Mouse (Mus musculus) forebrain, postnatal 0 days (tissue): ENCODE measurements around the gene Eif5. TPM values are rescaled to one million over a fixed set of nuclear protein-coding genes. Genes with fewer than 3 reads are reported as not detected.
"Not testable (repeated sequence)": the region's sequence is repeated elsewhere in the genome, so short reads cannot be mapped to it uniquely, and the experiment has no call there.

Experiments used
- ATAC-seq: fragments of 200-750 bp; cut with Nextera tagmentation; 2 replicates; pipeline ENCODE4 v1.8.0; 2017; ENCODE audit warnings: mild to moderate bottlenecking, moderate library complexity
- DNase-seq: peaks from one replicate; pipeline ENCODE4 v3.0.0-alpha.2; 2015
- H3K27ac ChIP-seq: fragments of 300-500 bp; sonication (generic); 2 replicates; pipeline ENCODE4 v1.5.1; 2014; ENCODE audit warnings: low read depth, mild to moderate bottlenecking, antibody characterized with exemption, low read length, moderate library complexity, mixed read lengths
- H3K27me3 ChIP-seq: fragments of 300-500 bp; sonication (generic); 2 replicates; pipeline ENCODE4 v1.6.1; 2014; ENCODE audit warnings: mild to moderate bottlenecking, low read length, mixed read lengths; ENCODE audit not compliant: insufficient read depth
- H3K36me3 ChIP-seq: fragments of 300-500 bp; sonication (generic); 2 replicates; pipeline ENCODE4 v1.6.1; 2014; ENCODE audit warnings: mild to moderate bottlenecking, moderate library complexity; ENCODE audit not compliant: insufficient read depth
- H3K4me1 ChIP-seq: fragments of 300-500 bp; sonication (generic); 2 replicates; pipeline ENCODE4 v1.6.1; 2014; ENCODE audit warnings: antibody characterized with exemption; ENCODE audit not compliant: insufficient read depth
- H3K4me2 ChIP-seq: fragments of 300-500 bp; sonication (generic); 2 replicates; pipeline ENCODE4 v1.6.1; 2014; ENCODE audit warnings: low read depth, mild to moderate bottlenecking, moderate library complexity
- H3K4me3 ChIP-seq: fragments of 300-500 bp; sonication (generic); 2 replicates; pipeline ENCODE4 v1.5.1; 2014; ENCODE audit warnings: low read depth, low read length, mixed read lengths
- H3K9ac ChIP-seq: fragments of 300-500 bp; sonication (generic); 2 replicates; pipeline ENCODE4 v1.6.1; 2014; ENCODE audit warnings: mild to moderate bottlenecking
- H3K9me3 ChIP-seq: fragments of 300-500 bp; sonication (generic); 2 replicates; pipeline ENCODE4 v1.6.1; 2016; ENCODE audit warnings: low read length
- CTCF ChIP-seq: sonication (generic); IDR thresholded peaks from 2 replicates; pipeline ENCODE4 v1.5.1; 2016; ENCODE audit warnings: antibody characterized with exemption, control low read depth, low read depth
- WGBS: fragments of 180-500 bp; shearing (Covaris S2); extraction: QIAGEN DNeasy Blood & Tissue Kit; methylation state at CpG from one replicate; pipeline ENCODE4 v1.1.7; 2014; 5-methylcytosine and 5-hydroxymethylcytosine counted together
- polyA plus RNA-seq: library from polyadenylated mRNA; unstranded; fragments of >200 nt; fragmentation: Nextera tagmentation; extraction: Ambion mirVana; gene quantifications from 2 replicates; pipeline ENCODE4 v1.2.1, GENCODE M21; 2015
- total RNA-seq: library from RNA; depleted of rRNA; stranded (reverse); fragments of >200 nt; gene quantifications from 2 replicates; pipeline ENCODE4 v1.2.3, GENCODE M21; 2014

The Eif5 gene
- total and polyA plus RNA-seq, 2 experiments from 2014 or later, result 366 to 648 TPM

DNA sequence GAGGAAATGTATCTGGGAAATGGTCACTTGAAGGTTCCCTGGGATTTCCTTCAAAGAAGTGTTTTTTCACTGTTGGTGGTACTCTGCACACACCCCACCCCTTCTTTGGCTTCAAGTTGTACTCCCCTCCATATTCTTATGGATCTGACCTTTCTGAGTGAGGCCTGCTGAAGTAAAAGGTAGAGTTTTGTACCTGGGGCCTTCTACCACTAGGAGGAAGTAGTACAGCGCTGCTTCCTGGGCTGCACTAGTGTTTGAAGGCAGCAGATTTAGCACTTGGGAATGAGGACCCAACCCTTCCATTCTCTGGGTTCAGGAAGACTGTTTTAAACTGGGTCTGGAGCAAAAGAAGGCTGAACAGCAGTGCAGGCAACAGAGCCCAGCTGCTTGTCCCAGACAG is 12.9 kb downstream of the Eif5 start:
- Histone ChIP-seq H3K36me3 (peaks cover 22% of the 10 kb centered on the region), H3K4me3 (no peak overlapping the region), H3K4me1 (no peaks in the 10 kb centered on the region), H3K9me3 (no peaks in the 10 kb centered on the region), H3K27me3 (no peaks in the 10 kb centered on the region), H3K9ac (no peak overlapping the region), H3K27ac (no peak overlapping the region), H3K4me2 (no peak overlapping the region)
- no peak for ATAC-seq
- 65% methylated on average over 1 of the region's 1 CpGs for WGBS
- peak; percentile 32; the same call in 1 of the 2 replicates for TF ChIP-seq CTCF
- no peak for DNase-seq

DNA sequence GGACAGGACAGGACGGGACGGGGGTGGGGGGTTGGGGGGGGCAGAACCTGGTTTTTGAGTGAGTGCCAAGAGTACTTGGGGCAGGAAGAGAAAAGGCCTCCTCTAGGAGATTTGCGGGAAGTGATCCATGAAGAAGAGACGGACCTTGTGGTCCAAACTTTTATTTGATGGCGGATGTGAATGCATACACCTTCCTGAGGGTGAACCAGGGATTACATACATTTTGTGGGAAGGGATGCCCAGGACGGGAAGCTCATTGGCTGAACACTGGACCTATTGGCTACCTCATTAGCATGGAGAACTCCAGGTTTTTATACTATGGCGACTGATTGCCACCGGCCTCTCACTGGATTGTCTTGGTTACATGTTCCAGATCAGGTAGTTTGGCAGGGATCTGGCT is 14.5 kb downstream of the Eif5 start:
- H3K4me1 ChIP-seq, result no peaks in the 10 kb centered on the region
- no peak overlapping the region for H3K4me3 ChIP-seq
- H3K9me3 ChIP-seq, result no peaks in the 10 kb centered on the region
- no peak for ATAC-seq
- 61% methylated on average over 8 of the region's 8 CpGs for WGBS
- no peaks in the 10 kb centered on the region for H3K27me3 ChIP-seq
- no peak for DNase-seq
- H3K27ac ChIP-seq, result no peak overlapping the region
- TF ChIP-seq CTCF, result no peak
- H3K9ac ChIP-seq, result no peak overlapping the region
- H3K36me3 ChIP-seq, result peaks cover 15% of the 10 kb centered on the region
- no peak overlapping the region for H3K4me2 ChIP-seq

DNA sequence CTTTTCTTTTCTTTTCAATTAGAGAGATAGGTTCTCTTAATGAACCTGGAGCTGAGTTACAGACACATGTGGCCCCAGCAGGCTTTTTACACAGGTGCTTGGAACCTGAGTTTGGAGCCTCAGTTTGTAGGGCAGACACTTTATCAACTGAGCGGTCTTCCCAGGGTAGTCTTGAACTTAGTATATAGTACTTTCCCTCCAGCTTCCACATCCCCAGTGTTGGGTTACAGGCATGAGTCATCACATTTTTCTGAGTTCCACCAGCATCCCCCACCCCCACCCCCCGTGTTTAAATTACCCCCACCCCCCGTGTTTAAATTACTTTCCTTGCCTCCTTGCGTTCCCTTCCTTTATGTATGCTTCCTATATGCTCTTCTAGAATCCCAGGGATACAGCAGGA is 17.5 kb downstream of the Eif5 start:
- ATAC-seq, result no peak
- H3K27ac ChIP-seq, result no peak overlapping the region
- no peak for DNase-seq
- H3K27me3 ChIP-seq, result no peaks in the 10 kb centered on the region
- no peak overlapping the region for H3K4me2 ChIP-seq
- TF ChIP-seq CTCF, result no peak
- H3K36me3 ChIP-seq, result no peaks in the 10 kb centered on the region
- peaks cover 1% of the 10 kb centered on the region; the same call in 1 of the 2 replicates for H3K4me1 ChIP-seq
- no peak overlapping the region for H3K9ac ChIP-seq
- H3K9me3 ChIP-seq, result no peaks in the 10 kb centered on the region
- 77% methylated on average over 4 of the region's 4 CpGs for WGBS
- H3K4me3 ChIP-seq, result no peak overlapping the region

DNA sequence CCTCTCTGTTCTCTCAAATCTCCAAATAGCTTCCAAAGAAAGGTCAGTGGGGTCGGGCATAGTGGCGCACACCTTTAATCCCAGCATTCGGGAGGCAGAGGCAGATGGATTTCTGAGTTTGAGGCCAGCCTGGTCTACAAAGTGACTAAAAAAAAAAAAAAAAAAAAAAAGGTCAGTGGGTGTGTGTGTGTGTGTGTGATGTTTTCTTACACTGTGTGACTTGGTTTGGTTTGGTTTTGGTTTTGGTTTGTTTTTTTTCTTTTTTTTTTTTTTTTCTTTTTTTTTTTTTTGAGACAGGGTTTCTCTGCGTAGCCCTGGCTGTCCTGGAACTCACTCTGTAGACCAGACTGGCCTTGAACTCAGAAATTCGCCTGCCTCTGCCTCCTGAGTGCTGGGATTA is 18.1 kb downstream of the Eif5 start:
- ATAC-seq, H3K27me3 ChIP-seq, H3K4me1 ChIP-seq, H3K9me3 ChIP-seq, H3K36me3 ChIP-seq, H3K4me3 ChIP-seq, H3K4me2 ChIP-seq, H3K9ac ChIP-seq, H3K27ac ChIP-seq, DNase-seq: not testable (repeated sequence)
- WGBS, result 83% methylated on average over 5 of the region's 5 CpGs

DNA sequence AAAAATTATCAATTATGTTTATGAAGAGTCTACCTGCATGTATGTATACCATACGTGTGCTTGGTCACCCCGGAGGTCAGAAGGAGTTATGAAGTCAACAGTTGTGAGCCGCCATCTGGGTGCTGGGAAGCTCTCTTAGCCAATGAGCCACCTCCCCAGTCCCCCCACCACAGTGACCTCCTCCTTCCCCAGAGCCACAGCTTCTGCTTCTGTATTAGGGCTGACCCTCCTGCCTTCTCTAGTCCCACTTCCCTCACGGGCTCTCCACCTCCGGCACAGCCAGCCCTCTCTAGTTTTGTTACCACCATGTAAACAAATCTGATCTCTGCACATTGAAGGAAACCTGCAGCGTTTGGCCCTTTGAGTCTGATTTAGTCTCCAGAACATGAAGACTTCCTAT is 19.7 kb downstream of the Eif5 start:
- Histone ChIP-seq H3K27me3 (no peaks in the 10 kb centered on the region), H3K9ac (no peak overlapping the region), H3K36me3 (no peaks in the 10 kb centered on the region), H3K9me3 (no peaks in the 10 kb centered on the region), H3K4me1 (peaks cover 3% of the 10 kb centered on the region; the same call in 1 of the 2 replicates), H3K27ac (no peak overlapping the region), H3K4me3 (no peak overlapping the region), H3K4me2 (no peak overlapping the region)
- ATAC-seq (no peak), DNase-seq (no peak)
- no peak for TF ChIP-seq CTCF
- WGBS, result 71% methylated on average over 6 of the region's 6 CpGs

DNA sequence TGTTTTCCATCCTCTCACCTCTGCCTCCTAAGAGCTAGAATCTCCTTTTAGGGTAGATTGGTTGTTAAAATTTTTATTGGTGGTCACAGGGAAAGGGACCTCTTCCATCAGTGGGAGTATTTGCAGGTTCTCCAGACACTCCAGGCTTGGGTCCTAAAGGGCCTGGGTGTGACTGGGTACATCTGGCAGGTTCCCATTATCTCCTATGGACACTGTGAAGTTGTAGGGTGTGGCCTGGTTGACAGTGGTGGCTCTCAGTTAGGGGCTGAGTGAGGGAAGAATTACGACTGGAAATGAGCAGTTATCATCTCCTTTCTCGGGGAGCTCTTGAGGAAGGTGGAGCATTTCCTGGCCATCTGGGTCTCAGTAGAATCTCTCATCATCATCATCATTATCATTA is 20.8 kb downstream of the Eif5 start:
- no peak overlapping the region for H3K4me3 ChIP-seq
- no peak overlapping the region for H3K27ac ChIP-seq
- H3K4me2 ChIP-seq, result no peak overlapping the region
- peaks cover 3% of the 10 kb centered on the region; the same call in 1 of the 2 replicates for H3K4me1 ChIP-seq
- WGBS, result 60% methylated on average over 2 of the region's 2 CpGs
- TF ChIP-seq CTCF, result no peak
- no peak overlapping the region for H3K9ac ChIP-seq
- DNase-seq (no peak), ATAC-seq (no peak)
- H3K36me3 ChIP-seq, result no peaks in the 10 kb centered on the region
- no peaks in the 10 kb centered on the region for H3K27me3 ChIP-seq
- H3K9me3 ChIP-seq, result no peaks in the 10 kb centered on the region

DNA sequence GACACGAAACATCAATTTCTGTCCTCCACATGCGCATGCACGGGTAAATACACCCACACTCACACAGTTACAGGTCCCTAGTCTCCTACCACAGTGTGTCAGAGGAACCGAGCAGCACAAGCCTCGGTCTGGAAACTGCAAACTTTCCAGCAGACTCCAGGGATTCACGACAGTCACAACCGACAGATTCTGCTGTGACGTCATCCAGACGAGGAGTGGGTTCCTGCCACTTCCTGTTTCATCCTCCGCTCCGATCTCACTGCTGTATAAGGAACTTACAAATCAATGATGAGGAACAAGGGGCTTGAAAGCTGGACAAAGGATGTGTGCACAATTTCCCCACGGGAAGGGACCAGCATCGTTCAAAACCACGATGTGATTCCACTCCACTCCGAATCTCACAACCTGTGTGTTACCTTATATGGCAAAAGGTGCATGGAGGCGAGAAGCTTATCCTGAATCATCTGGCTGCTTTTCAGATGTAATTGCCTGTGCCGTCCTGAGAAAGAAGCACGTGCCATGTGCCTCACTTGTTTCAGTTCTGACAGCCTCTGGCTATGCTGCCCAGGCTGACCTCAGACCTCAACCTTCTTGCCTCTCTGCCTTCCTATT is 21.9 kb downstream of the Eif5 start:
- Histone ChIP-seq H3K4me3 (peak overlapping the region; percentile 19), H3K4me2 (peak overlapping the region; percentile 39), H3K9me3 (no peaks in the 10 kb centered on the region), H3K36me3 (no peaks in the 10 kb centered on the region), H3K9ac (peak overlapping the region; percentile 41), H3K27me3 (no peaks in the 10 kb centered on the region), H3K4me1 (peaks cover 3% of the 10 kb centered on the region; the same call in 1 of the 2 replicates), H3K27ac (peak overlapping the region; percentile 71)
- 53% methylated on average over 18 of the region's 18 CpGs for WGBS
- ATAC-seq (peak; percentile 85), DNase-seq (peak; percentile 82)
- no peak for TF ChIP-seq CTCF
